Mouse (Mus musculus) liver, embryonic 14.5 days (tissue): ENCODE results near the gene Nt5c. TPM values are rescaled to one million over a fixed set of nuclear protein-coding genes. Genes with fewer than 3 reads are reported as not detected.

Experiments
- ATAC-seq: fragments of 200-750 bp; cut with Nextera tagmentation; 2 replicates; pipeline ENCODE4 v1.8.0; 2017; ENCODE audit warnings: moderate number of reproducible peaks, mild to moderate bottlenecking, moderate library complexity; ENCODE audit not compliant: insufficient read depth
- DNase-seq, 3 experiments: peaks; one replicate each; pipeline ENCODE4 v3.0.0-alpha.2; 2012 to 2013; ENCODE audit warnings: low read depth in 3 of 3, low spot score in 3 of 3
- H3K27ac ChIP-seq: fragments of 300-500 bp; sonication (generic); 2 replicates; pipeline ENCODE4 v1.5.1; 2014; ENCODE audit warnings: moderate library complexity, mild to moderate bottlenecking, control low read depth, inconsistent platforms
- H3K27me3 ChIP-seq: fragments of 300-500 bp; sonication (generic); 2 replicates; pipeline ENCODE4 v1.6.1; 2014; ENCODE audit warnings: mild to moderate bottlenecking, low read length, moderate library complexity; ENCODE audit not compliant: control insufficient read depth, insufficient read depth
- H3K36me3 ChIP-seq: fragments of 300-500 bp; sonication (generic); replicated peaks from 2 replicates; pipeline ENCODE4 v1.6.1; 2014; ENCODE audit warnings: low read depth; ENCODE audit not compliant: control insufficient read depth, insufficient read depth
- H3K4me1 ChIP-seq, 2 experiments: fragments of 200-500 bp in 1 of 2; fragments of 300-500 bp in 1 of 2; sonication (generic) in 1 of 2; replicated peaks; 2 replicates each; pipeline ENCODE4 v1.6.1; 2012 to 2014; ENCODE audit warnings: antibody characterized with exemption in 1 of 2, inconsistent platforms in 1 of 2, low read length in 1 of 2; ENCODE audit not compliant: control insufficient read depth in 2 of 2, insufficient read depth in 2 of 2
- H3K4me2 ChIP-seq: fragments of 300-500 bp; sonication (generic); 2 replicates; pipeline ENCODE4 v1.6.1; 2014; ENCODE audit warnings: low read depth, mild to moderate bottlenecking, control low read depth, moderate library complexity
- H3K4me3 ChIP-seq, 2 experiments: fragments of 200-500 bp in 1 of 2; fragments of 300-500 bp in 1 of 2; sonication (generic) in 1 of 2; 2 replicates each; pipeline ENCODE4 v1.5.1; 2012 to 2014; ENCODE audit warnings: low read depth in 2 of 2, low read length in 2 of 2, mild to moderate bottlenecking in 2 of 2, control low read depth in 1 of 2, inconsistent platforms in 1 of 2, moderate library complexity in 1 of 2; ENCODE audit not compliant: insufficient read depth in 1 of 2
- H3K9ac ChIP-seq: fragments of 300-500 bp; sonication (generic); replicated peaks from 2 replicates; pipeline ENCODE4 v1.6.1; 2014; ENCODE audit warnings: mild to moderate bottlenecking, control low read depth, moderate library complexity
- H3K9me3 ChIP-seq: fragments of 300-500 bp; sonication (generic); 2 replicates; pipeline ENCODE4 v1.6.1; 2016; ENCODE audit warnings: low read length, mixed read lengths; ENCODE audit not compliant: control insufficient read depth
- CTCF ChIP-seq: IDR thresholded peaks from 2 replicates; pipeline ENCODE4 v1.5.1; 2016; ENCODE audit warnings: antibody characterized with exemption, low read depth, control low read depth
- EP300 ChIP-seq: IDR thresholded peaks from 2 replicates; pipeline ENCODE4 v1.6.1; 2016; ENCODE audit warnings: antibody characterized with exemption, low read depth
- WGBS: fragments of 180-500 bp; shearing (Covaris S2); extraction: QIAGEN DNeasy Blood & Tissue Kit; methylation state at CpG from one replicate; pipeline ENCODE4 v1.1.7; 2014; ENCODE audit not compliant: insufficient replicate concordance; 5-methylcytosine and 5-hydroxymethylcytosine counted together
- polyA plus RNA-seq, 2 experiments: library from polyadenylated mRNA; depleted of rRNA in 1 of 2; stranded (reverse) in 1 of 2; unstranded in 1 of 2; fragments of >200 nt; fragmentation: Nextera tagmentation in 1 of 2; extraction: Ambion mirVana in 1 of 2; gene quantifications; 2 replicates each; pipeline versions ENCODE4 v1.2.1 to v1.2.3; 2012 to 2014

Gene Nt5c
- polyA plus RNA-seq, 2 experiments: 31.9 to 50.7 TPM

DNA sequence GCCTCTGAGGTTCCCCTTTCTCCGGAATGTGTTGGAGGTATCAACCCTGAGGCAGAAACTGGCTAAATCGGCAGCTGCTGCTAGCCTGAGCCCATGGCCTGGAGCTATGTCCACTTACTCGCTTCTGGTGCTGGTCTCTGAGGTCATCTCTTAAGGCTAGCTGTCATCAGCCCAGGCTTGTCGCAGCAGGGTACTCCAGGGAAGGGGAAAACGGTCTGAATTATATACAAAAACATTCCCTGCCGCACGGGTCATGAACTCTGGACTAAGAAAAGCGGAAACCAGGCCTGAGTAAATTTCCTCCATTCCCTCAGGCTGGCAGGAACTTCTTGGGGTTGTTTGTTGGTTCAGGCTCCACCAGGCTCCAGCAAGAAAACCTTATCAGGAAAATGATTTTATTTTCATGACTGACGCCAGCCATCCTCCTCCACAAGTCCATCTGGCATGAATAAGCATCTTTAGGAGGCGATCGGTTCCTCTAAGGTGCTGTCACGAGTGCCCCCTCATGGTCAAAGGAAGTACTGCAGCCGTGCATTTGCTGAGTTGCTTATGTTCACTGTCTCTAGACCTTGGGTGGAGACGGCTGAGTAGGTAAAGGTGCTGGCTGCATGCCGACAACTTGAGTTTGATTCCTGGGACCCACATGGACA lies 17.9 kb downstream of the Nt5c start:
- peak overlapping the region; percentile 69 for H3K27ac ChIP-seq
- WGBS: 21% methylated on average over 15 of the region's 15 CpGs
- H3K4me2 ChIP-seq: peak overlapping the region; percentile 28
- DNase-seq (peak; percentile 92 to 95 (median 92)), ATAC-seq (peak; percentile 45)
- no peaks in the 10 kb centered on the region for H3K9me3 ChIP-seq
- peak overlapping the region in 1 of 2 experiments; percentile 0; a peak in 1 of 4 replicates for H3K4me3 ChIP-seq
- H3K36me3 ChIP-seq: no peaks in the 10 kb centered on the region
- no peak overlapping the region; the same call in 1 of the 2 replicates for H3K9ac ChIP-seq
- no peaks in the 10 kb centered on the region for H3K27me3 ChIP-seq
- H3K4me1 ChIP-seq: peaks cover 12 to 20% of the 10 kb centered on the region in 2 experiments
- TF ChIP-seq CTCF (peak; percentile 100), EP300 (peak; percentile 37)

DNA sequence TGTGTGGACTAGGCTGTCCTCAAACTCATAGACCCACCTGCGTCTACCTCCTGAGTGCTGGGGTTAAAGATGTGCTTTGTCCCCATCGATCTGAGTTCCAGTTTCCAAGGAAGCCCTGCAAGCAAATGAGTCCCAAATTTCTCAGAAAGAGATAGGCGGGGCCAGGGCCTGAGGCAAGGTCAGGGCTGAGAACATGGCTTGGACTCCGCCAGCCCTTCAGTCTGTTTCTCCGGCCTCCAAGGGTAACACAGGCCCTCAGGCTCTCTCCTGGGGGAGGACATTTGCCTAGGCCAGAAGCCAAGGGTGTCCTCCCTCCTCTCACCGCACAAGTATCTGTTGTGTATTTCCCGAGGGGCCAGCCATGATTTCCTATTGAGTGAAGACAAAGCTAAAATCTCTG lies 19.5 kb downstream of the Nt5c start:
- WGBS: 68% methylated on average over 7 of the region's 7 CpGs

DNA sequence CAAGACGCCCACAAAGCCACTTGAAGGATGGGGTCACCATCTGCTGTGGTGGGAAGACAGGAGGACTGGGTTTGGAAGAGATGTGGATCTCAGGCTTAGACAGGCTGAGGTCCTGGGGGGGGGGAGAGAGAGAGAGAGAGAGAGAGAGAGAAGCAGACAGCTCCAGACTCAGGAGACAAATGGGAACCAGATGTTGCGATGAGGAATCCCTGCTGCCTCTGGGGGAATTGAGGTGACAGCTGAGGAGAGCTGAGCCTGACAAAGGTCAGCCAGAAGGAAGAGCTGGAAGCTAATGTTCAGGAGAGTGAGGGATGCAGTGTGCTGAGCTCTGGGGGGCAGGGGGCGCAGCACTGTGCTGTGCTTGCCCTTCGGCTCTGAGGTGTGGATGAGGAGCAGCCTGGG lies 24.4 kb downstream of the Nt5c start:
- ATAC-seq: no peak
- WGBS: 57% methylated on average over 4 of the region's 4 CpGs
- TF ChIP-seq EP300 (no peak), CTCF (no peak)

More for the DNA sequence above, 19.5 kb downstream of the Nt5c start:
- Histone ChIP-seq H3K9ac (no peak overlapping the region), H3K9me3 (no peaks in the 10 kb centered on the region), H3K27ac (no peak overlapping the region), H3K4me1 (peaks cover 12 to 20% of the 10 kb centered on the region in 2 experiments), H3K36me3 (no peaks in the 10 kb centered on the region), H3K27me3 (no peaks in the 10 kb centered on the region), H3K4me2 (no peak overlapping the region), H3K4me3 (no peak overlapping the region)
- DNase-seq: no peak
- TF ChIP-seq EP300 (no peak), CTCF (no peak)
- no peak for ATAC-seq

GRCm38 (mm10) chr11:115464851-115465250 lies 26.8 kb downstream of the Nt5c start:
- Histone ChIP-seq H3K4me1 (no peaks in the 10 kb centered on the region), H3K4me3 (no peak overlapping the region), H3K27me3 (no peaks in the 10 kb centered on the region; the same call in 1 of the 2 replicates), H3K4me2 (no peak overlapping the region), H3K27ac (no peak overlapping the region), H3K9me3 (no peaks in the 10 kb centered on the region), H3K36me3 (no peaks in the 10 kb centered on the region), H3K9ac (no peak overlapping the region)
- TF ChIP-seq CTCF (no peak), EP300 (no peak)
- DNase-seq (no peak), ATAC-seq (no peak)
- 70% methylated on average over 8 of the region's 8 CpGs for whole genome bisulfite sequencing

More for the DNA sequence above, 24.4 kb downstream of the Nt5c start:
- Histone ChIP-seq H3K36me3 (no peaks in the 10 kb centered on the region), H3K4me3 (no peak overlapping the region), H3K9ac (no peak overlapping the region), H3K4me2 (no peak overlapping the region), H3K9me3 (no peaks in the 10 kb centered on the region), H3K27ac (no peak overlapping the region), H3K27me3 (no peaks in the 10 kb centered on the region), H3K4me1 (no peaks in the 10 kb centered on the region)
- DNase-seq: no peak

DNA sequence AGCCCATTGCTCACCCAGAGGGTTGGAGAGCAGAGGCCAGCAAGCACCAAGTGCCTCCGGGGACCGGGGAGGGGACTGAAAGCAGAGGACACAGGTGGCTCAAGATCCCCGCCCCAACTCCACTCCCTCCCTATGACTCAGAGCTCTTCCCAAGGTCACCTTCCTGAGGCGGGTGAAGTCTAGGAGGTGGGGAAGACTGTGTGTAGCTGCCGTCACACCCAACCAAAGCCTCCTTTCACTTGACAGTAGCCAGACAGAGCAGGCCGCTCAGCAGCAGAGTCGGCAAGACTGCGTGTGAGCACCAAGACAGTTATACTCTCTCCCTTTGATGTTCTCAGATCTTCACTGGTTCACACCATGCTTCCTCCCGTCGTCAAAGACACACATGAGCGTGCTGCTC lies 28.3 kb downstream of the Nt5c start:
- WGBS: 58% methylated on average over 11 of the region's 11 CpGs
- Histone ChIP-seq H3K4me2 (no peak overlapping the region), H3K4me3 (no peak overlapping the region)

More for the DNA sequence above, 28.3 kb downstream of the Nt5c start:
- ATAC-seq (no peak), DNase-seq (no peak)
- no peak overlapping the region for H3K27ac ChIP-seq
- TF ChIP-seq EP300 (no peak), CTCF (no peak)
- H3K9me3 ChIP-seq: no peaks in the 10 kb centered on the region
- H3K9ac ChIP-seq: no peak overlapping the region
- no peaks in the 10 kb centered on the region; the same call in 1 of the 2 replicates for H3K27me3 ChIP-seq
- no peaks in the 10 kb centered on the region for H3K4me1 ChIP-seq
- H3K36me3 ChIP-seq: no peaks in the 10 kb centered on the region
